Mouse (Mus musculus) MEL (cell line): ENCODE measurements around the gene Hist1h3a. TPM values are rescaled to one million over a fixed set of nuclear protein-coding genes. Genes with fewer than 3 reads are reported as not detected.
A peak's percentile ranks its signal among the peaks of the same experiment; 100 is the strongest.

ENCODE experiments used
- DNase-seq: peaks from one replicate; pipeline ENCODE4 v3.0.0; 2011; ENCODE audit warnings: low read depth, low spot score
- H3K27ac ChIP-seq: 2 replicates; pipeline ENCODE4 v1.5.1; 2012; ENCODE audit warnings: low read depth, mild to moderate bottlenecking, control low read depth, low read length, moderate library complexity; ENCODE audit not compliant: control insufficient read depth
- H3K27me3 ChIP-seq, 2 experiments: fragments of 150-350 bp in 1 of 2; sonication (generic) in 1 of 2; 2 replicates each; pipeline ENCODE4 v1.6.1; 2012; ENCODE audit warnings: low read length in 2 of 2, mild to moderate bottlenecking in 2 of 2, improper control_type of control experiment in 1 of 2, moderate library complexity in 1 of 2; ENCODE audit not compliant: insufficient read depth in 2 of 2, control insufficient read depth in 1 of 2
- H3K36me3 ChIP-seq, 2 experiments: 2 replicates each; pipeline ENCODE4 v1.6.1; 2012 to 2014; ENCODE audit warnings: low read length in 2 of 2, improper control_type of control experiment in 1 of 2, inconsistent platforms in 1 of 2, mild to moderate bottlenecking in 1 of 2; ENCODE audit not compliant: insufficient read depth in 2 of 2, control insufficient read depth in 1 of 2
- H3K4me1 ChIP-seq, 2 experiments: fragments of 150-350 bp in 1 of 2; sonication (generic) in 1 of 2; 2 replicates each; pipeline ENCODE4 v1.6.1; 2012; ENCODE audit warnings: low read length in 2 of 2, improper control_type of control experiment in 1 of 2, mild to moderate bottlenecking in 1 of 2; ENCODE audit not compliant: insufficient read depth in 2 of 2, control insufficient read depth in 1 of 2
- H3K4me3 ChIP-seq, 2 experiments: fragments of 150-350 bp in 1 of 2; sonication (generic) in 1 of 2; 2 replicates each; pipeline ENCODE4 v1.5.1; 2012; ENCODE audit warnings: low read depth in 2 of 2, low read length in 2 of 2, mild to moderate bottlenecking in 2 of 2, moderate library complexity in 2 of 2, control low read depth in 1 of 2, improper control_type of control experiment in 1 of 2; ENCODE audit not compliant: control insufficient read depth in 1 of 2, insufficient read depth in 1 of 2
- H3K79me2 ChIP-seq: 2 replicates; pipeline ENCODE4 v1.6.1; 2012; ENCODE audit warnings: mild to moderate bottlenecking, low read length, moderate library complexity; ENCODE audit not compliant: control insufficient read depth, poor library complexity, insufficient read depth
- H3K9ac ChIP-seq: 2 replicates; pipeline ENCODE4 v1.6.1; 2012; ENCODE audit warnings: low read depth, mild to moderate bottlenecking, control low read depth, low read length, moderate library complexity; ENCODE audit not compliant: control insufficient read depth, poor library complexity, severe bottlenecking
- H3K9me3 ChIP-seq: fragments of 150-350 bp; sonication (generic); replicated peaks from 2 replicates; pipeline ENCODE4 v1.6.1; 2012; ENCODE audit warnings: mild to moderate bottlenecking, low read length, improper control_type of control experiment, moderate library complexity; ENCODE audit not compliant: insufficient read depth
- BHLHE40 ChIP-seq: IDR thresholded peaks from 2 replicates; pipeline ENCODE4 v1.6.1; 2012; ENCODE audit warnings: low read depth, mild to moderate bottlenecking, inconsistent platforms, low read length, improper control_type of control experiment, borderline replicate concordance
- GABPA ChIP-seq: IDR thresholded peaks from 2 replicates; pipeline ENCODE4 v1.6.1; 2012; ENCODE audit warnings: low read depth, mild to moderate bottlenecking, inconsistent platforms, low read length, improper control_type of control experiment, moderate library complexity
- GATA1 ChIP-seq: IDR thresholded peaks from 2 replicates; pipeline ENCODE4 v1.6.1; 2011; ENCODE audit warnings: low read depth, low read length, improper control_type of control experiment
- MEF2A ChIP-seq: IDR thresholded peaks from 2 replicates; pipeline ENCODE4 v1.6.1; 2014; ENCODE audit warnings: low read depth, mild to moderate bottlenecking, inconsistent platforms, low read length, improper control_type of control experiment; ENCODE audit not compliant: poor library complexity, insufficient replicate concordance, severe bottlenecking; ENCODE audit errors: extremely low read depth
- MYC ChIP-seq: IDR thresholded peaks from 2 replicates; pipeline ENCODE4 v1.6.1; 2011; ENCODE audit warnings: low read depth, mild to moderate bottlenecking, low read length, improper control_type of control experiment, moderate library complexity
- NELFE ChIP-seq: IDR thresholded peaks from 2 replicates; pipeline ENCODE4 v1.6.1; 2011; ENCODE audit warnings: low read depth, low read length, improper control_type of control experiment
- POLR2A ChIP-seq, 2 experiments: IDR thresholded peaks; 2 replicates each; pipeline ENCODE4 v1.6.1; 2011 to 2012; ENCODE audit warnings: low read length in 2 of 2, mild to moderate bottlenecking in 2 of 2, control low read depth in 1 of 2, improper control_type of control experiment in 1 of 2, low read depth in 1 of 2, moderate library complexity in 1 of 2; ENCODE audit not compliant: control insufficient read depth in 1 of 2, insufficient read depth in 1 of 2, poor library complexity in 1 of 2
- POLR2AphosphoS2 ChIP-seq: IDR thresholded peaks from 2 replicates; pipeline ENCODE4 v1.6.1; 2011; ENCODE audit warnings: low read length, improper control_type of control experiment
- POLR2AphosphoS5 ChIP-seq: IDR thresholded peaks from 2 replicates; pipeline ENCODE4 v1.6.1; 2012; ENCODE audit warnings: low read depth, borderline replicate concordance, mild to moderate bottlenecking, inconsistent platforms, low read length, moderate library complexity, mixed read lengths
- RCOR1 ChIP-seq: IDR thresholded peaks from 2 replicates; pipeline ENCODE4 v1.6.1; 2012; ENCODE audit warnings: low read depth, mild to moderate bottlenecking, inconsistent platforms, low read length, improper control_type of control experiment
- TBP ChIP-seq: IDR thresholded peaks from 2 replicates; pipeline ENCODE4 v1.8.0; 2011; ENCODE audit warnings: low read depth, low read length, improper control_type of control experiment
- UBTF ChIP-seq: IDR thresholded peaks from 2 replicates; pipeline ENCODE4 v1.6.1; 2012; ENCODE audit warnings: low read depth, mild to moderate bottlenecking, inconsistent platforms, low read length, improper control_type of control experiment, moderate library complexity, borderline replicate concordance; ENCODE audit not compliant: insufficient read depth
- USF1 ChIP-seq: IDR thresholded peaks from 2 replicates; pipeline ENCODE4 v1.6.1; 2014; ENCODE audit warnings: low read depth, mild to moderate bottlenecking, inconsistent platforms, low read length, improper control_type of control experiment, moderate library complexity
- ZC3H11A ChIP-seq: IDR thresholded peaks from 2 replicates; pipeline ENCODE4 v1.6.1; 2012; ENCODE audit warnings: low read depth, mild to moderate bottlenecking, inconsistent platforms, low read length, improper control_type of control experiment
- ZNF384 ChIP-seq: IDR thresholded peaks from 2 replicates; pipeline ENCODE4 v1.6.1; 2012; ENCODE audit warnings: low read depth, mild to moderate bottlenecking, inconsistent platforms, low read length, improper control_type of control experiment
- polyA plus RNA-seq, 2 experiments: library from polyadenylated mRNA; stranded (reverse) in 1 of 2; unstranded in 1 of 2; fragments of >175 nt in 1 of 2; fragments of >200 nt in 1 of 2; gene quantifications; 2 replicates each; pipeline versions ENCODE4 v1.2.1 to v1.2.4; 2012; ENCODE audit warnings: low replicate concordance in 2 of 2, low read depth in 1 of 2; ENCODE audit not compliant: insufficient read length in 2 of 2, insufficient read depth in 1 of 2, missing spikeins in 1 of 2
- total RNA-seq: library from RNA; depleted of rRNA; stranded (reverse); fragments of 300-350 nt; gene quantifications from 2 replicates; pipeline ENCODE4 v1.2.3, GENCODE M21; 2012

The Hist1h3a gene
- total and polyA plus RNA-seq, 3 experiments: 6.5 to 1,097 TPM; not detected in 1

- Histone ChIP-seq H3K27ac (peak overlapping the region; percentile 98), H3K27me3 (no peaks in the 10 kb centered on the region), H3K4me3 (peak overlapping the region; percentile 4 to 33), H3K79me2 (no peaks in the 10 kb centered on the region; the same call in 1 of the 2 replicates), H3K4me1 (peaks cover 2 to 13% of the 10 kb centered on the region in 2 experiments; a peak in 3 of 4 replicates), H3K36me3 (peaks cover 0 to 35% of the 10 kb centered on the region in 2 experiments; a peak in 2 of 4 replicates), H3K9me3 (no peaks in the 10 kb centered on the region), H3K9ac (peak overlapping the region; percentile 72)
- TF ChIP-seq RCOR1: no peak
- no peak for TF ChIP-seq UBTF
- TF ChIP-seq BHLHE40: no peak
- TF ChIP-seq POLR2AphosphoS2: no peak
- TF ChIP-seq GABPA: no peak
- TF ChIP-seq MEF2A: no peak
- no peak for TF ChIP-seq USF1
- no peak for TF ChIP-seq GATA1
- no peak for TF ChIP-seq ZNF384
- TF ChIP-seq NELFE: no peak
- TF ChIP-seq ZC3H11A: no peak
- DNase-seq: no peak
Measured at GRCm38 (mm10) chr13:23763242-23763585, 1.0 kb upstream of the Hist1h3a start.

- H3K36me3 ChIP-seq: peaks cover 0 to 37% of the 10 kb centered on the region in 2 experiments; a peak in 2 of 4 replicates
- peaks cover 0 to 13% of the 10 kb centered on the region in 2 experiments; a peak in 1 of 4 replicates for H3K4me1 ChIP-seq
- peak within 1 kb of the TSS; percentile 1 to 27; a peak in 3 of 4 replicates for H3K4me3 ChIP-seq
- DNase-seq: peak; percentile 98
- H3K27me3 ChIP-seq: no peaks in the 10 kb centered on the region
- no peaks in the 10 kb centered on the region; the same call in 1 of the 2 replicates for H3K79me2 ChIP-seq
- no peaks in the 10 kb centered on the region for H3K9me3 ChIP-seq
- TF ChIP-seq POLR2A (IDR thresholded peaks at IDR 0.05; ENCODE audit: control insufficient read depth in 1 of 2, insufficient read depth in 1 of 2, low read depth in 1 of 2, low read length in 2 of 2, poor library complexity in 1 of 2) (peak; percentile 71 to 97; a peak in 3 of 4 replicates), UBTF (peak; percentile 92; the same call in 1 of the 2 replicates), ZNF384 (no peak), TBP (peak; percentile 99), GABPA (no peak), POLR2AphosphoS5 (peak; percentile 98; the same call in 1 of the 2 replicates), MYC (no peak)
- H3K27ac ChIP-seq: peak within 1 kb of the TSS; percentile 97
- H3K9ac ChIP-seq: peak within 1 kb of the TSS; percentile 81
Measured at GRCm38 (mm10) chr13:23760972-23761864, 968 bp downstream of the Hist1h3a start, which contains the start of gene Hist1h4a. Hist1h4a (minus strand) TSS chr13:23761230.
